Mouse (Mus musculus) cerebellum, adult 11 months (tissue): ENCODE data around the gene Mrpl51.
"Not testable (repeated sequence)": the region's sequence is repeated elsewhere in the genome, so short reads cannot be mapped to it uniquely, and the experiment has no call there.

Experiments used
- DNase-seq: peaks from one replicate; pipeline ENCODE4 v3.0.0; 2022

The Mrpl51 gene

GRCm38 (mm10) chr6:125160854-125161760 lies 30.5 kb upstream of the Mrpl51 start:
- no peak for DNase-seq

- DNase-seq = peak; percentile 63
These were observed 29.6 kb upstream of the Mrpl51 start for GRCm38 (mm10) chr6:125161971-125162370.

- not testable (repeated sequence) for DNase-seq
These were observed 28.8 kb upstream of the Mrpl51 start for GRCm38 (mm10) chr6:125162615-125163305.

- no peak for DNase-seq
These were observed 27.6 kb upstream of the Mrpl51 start for GRCm38 (mm10) chr6:125163801-125164657.

GRCm38 (mm10) chr6:125164672-125165327 lies 26.8 kb upstream of the Mrpl51 start:
- peak; percentile 72 for DNase-seq

- peak; percentile 97 for DNase-seq
These were observed 26.2 kb upstream of the Mrpl51 start for GRCm38 (mm10) chr6:125165328-125165891.

- DNase-seq = peak; percentile 81
These were observed 25.4 kb upstream of the Mrpl51 start, which contains the start of gene Gapdh for GRCm38 (mm10) chr6:125166051-125166751. Gapdh (minus strand) TSS chr6:125166467.

GRCm38 (mm10) chr6:125166861-125167650 lies 24.5 kb upstream of the Mrpl51 start:
- DNase-seq = peak; percentile 54

GRCm38 (mm10) chr6:125168086-125168485 lies 23.5 kb upstream of the Mrpl51 start:
- no peak for DNase-seq

- no peak for DNase-seq
These were observed 21.4 kb upstream of the Mrpl51 start for GRCm38 (mm10) chr6:125170194-125170593.

GRCm38 (mm10) chr6:125172474-125172873 lies 19.1 kb upstream of the Mrpl51 start:
- no peak for DNase-seq

- DNase-seq = no peak
These were observed 18.3 kb upstream of the Mrpl51 start for GRCm38 (mm10) chr6:125173256-125173655.

GRCm38 (mm10) chr6:125175469-125175868 lies 16.1 kb upstream of the Mrpl51 start:
- DNase-seq = no peak

- no peak for DNase-seq
These were observed 12.0 kb upstream of the Mrpl51 start for GRCm38 (mm10) chr6:125179601-125180000.

- DNase-seq = no peak
These were observed 9.5 kb upstream of the Mrpl51 start for GRCm38 (mm10) chr6:125182133-125182532.

- DNase-seq = no peak
These were observed 5.4 kb upstream of the Mrpl51 start for GRCm38 (mm10) chr6:125186203-125186602.

GRCm38 (mm10) chr6:125190816-125191215 lies 785 bp upstream of the Mrpl51 start:
- DNase-seq = no peak

GRCm38 (mm10) chr6:125192016-125192714 lies 564 bp downstream of the Mrpl51 start:
- DNase-seq = peak; percentile 91

- DNase-seq = no peak
These were observed 1.2 kb downstream of the Mrpl51 start for GRCm38 (mm10) chr6:125192841-125193240.

- DNase-seq = no peak
These were observed 1.8 kb downstream of the Mrpl51 start for GRCm38 (mm10) chr6:125193390-125193789.
